Mouse (Mus musculus) frontal cortex, postnatal 10 days (tissue): ENCODE data around the gene Mzf1.

Experiments
- DNase-seq, 2 experiments: peaks; one replicate each; pipeline ENCODE4 v3.0.0; 2022; ENCODE audit warnings: low spot score in 2 of 2, mixed read lengths in 1 of 2

Gene Mzf1

DNA sequence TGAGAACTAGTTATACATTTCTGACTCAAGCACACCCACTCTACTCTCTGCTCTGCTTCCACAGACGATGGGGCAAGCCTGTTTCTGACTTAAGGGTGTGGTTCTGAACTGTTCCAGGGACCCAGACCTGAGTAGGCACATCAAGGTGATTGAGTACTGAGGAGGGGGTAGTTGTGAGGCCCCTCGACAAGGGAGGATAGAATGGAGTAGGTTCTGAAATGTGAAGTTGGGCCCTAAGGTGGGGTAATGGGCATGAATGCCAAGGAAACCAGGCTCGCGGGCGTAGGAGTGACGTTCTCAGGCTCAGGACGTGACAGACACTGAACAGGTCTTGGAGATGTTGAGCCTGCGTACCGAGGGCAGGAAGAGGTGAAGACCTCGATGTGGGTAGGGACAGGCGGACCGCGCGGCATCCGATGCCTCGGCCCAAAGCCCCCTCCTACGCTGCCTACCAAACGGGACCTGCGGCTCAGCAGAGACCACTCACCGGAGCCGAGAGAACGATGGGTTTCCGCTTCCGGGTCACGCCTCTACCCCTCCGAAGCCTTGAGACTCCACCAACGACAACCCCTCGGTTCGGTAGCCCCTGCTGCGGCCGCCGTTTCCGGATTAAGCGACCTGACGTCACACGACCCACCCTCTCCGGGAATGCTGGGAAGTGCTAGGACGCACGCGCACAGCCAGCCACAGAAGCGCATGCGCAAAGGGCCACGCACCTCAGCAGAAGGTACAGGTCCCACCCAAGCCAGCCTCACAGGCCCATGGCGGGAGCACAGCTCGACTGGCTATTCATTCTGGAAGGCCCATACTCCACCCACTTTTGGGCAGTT is 20.2 kb downstream of the Mzf1 start, which contains the start of gene Chmp2a:
Chmp2a (minus strand) TSS at position 660 of the 830 bp plus-strand sequence.
- DNase-seq = peak; percentile 96 to 98

DNA sequence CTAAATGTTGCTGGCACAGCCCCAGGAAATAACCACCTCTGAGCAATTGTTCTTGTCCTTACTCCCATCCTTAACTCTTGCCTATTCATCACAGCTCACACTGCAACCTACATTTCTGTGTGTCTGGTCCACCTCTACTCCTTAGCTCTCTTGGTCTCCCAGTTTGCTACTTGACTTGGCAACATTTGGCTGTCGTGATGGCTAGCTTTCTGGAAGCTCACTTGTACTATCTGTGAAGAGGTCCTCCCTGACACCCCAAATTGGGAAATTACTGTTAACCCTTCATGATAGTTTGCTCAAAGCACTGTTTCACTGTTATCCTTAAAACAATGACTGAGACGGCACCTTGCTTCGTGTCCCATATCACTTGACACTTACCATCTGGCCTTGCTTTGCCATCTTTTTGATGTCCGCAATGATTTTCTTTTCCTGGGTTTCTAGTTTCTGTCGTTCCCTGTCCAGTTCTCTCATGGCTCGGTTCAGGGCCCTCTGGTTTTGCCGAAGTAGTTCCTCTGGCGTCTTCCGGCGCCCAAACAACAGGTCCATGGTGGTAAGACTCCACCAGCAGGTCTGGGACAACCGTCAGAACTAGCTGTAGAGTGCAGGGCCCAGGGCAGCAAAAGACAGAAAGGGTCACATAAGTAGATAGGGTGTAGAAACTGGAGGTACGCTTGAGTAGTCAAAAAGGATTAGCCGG is 21.0 kb downstream of the Mzf1 start:
- DNase-seq = no peak

DNA sequence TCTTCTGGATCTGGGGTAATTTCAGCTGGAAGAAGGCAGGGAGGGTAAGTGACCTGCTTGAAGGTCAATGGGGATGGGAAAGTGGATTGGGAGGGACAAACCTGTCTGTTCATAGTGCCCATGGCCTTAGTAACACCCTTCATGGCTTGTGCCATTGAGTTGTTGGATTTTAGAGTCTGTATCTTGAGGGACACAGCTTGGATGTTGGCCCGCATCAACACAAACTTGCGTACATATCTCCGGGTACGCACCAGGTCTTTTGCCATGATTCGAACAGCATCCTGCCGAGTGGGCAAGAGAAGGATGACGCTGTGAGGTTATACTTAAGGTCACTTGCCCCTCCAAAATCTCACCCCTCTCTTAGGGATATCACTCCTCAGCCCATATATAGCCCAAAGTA is 22.0 kb downstream of the Mzf1 start:
- no peak for DNase-seq

DNA sequence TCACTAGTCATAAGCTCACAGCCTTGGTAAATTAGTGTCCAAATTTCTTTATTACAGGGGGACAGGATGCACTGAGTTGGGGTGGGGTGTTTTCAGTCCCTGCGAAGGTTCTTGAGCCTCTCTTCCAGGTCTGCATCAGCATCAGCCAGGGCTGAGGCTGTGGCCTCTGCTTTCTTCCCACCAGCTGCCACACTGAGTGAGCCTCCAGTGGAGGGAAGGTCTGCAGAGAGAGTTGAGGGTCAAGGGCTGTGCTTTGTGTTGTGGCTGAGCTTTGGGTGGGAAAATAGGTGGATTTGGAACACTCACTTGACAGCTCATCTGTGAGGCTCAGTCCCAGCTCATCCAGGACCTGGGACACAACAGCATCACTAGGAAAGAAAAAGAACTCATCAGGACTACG is 22.6 kb downstream of the Mzf1 start:
- DNase-seq = no peak

DNA sequence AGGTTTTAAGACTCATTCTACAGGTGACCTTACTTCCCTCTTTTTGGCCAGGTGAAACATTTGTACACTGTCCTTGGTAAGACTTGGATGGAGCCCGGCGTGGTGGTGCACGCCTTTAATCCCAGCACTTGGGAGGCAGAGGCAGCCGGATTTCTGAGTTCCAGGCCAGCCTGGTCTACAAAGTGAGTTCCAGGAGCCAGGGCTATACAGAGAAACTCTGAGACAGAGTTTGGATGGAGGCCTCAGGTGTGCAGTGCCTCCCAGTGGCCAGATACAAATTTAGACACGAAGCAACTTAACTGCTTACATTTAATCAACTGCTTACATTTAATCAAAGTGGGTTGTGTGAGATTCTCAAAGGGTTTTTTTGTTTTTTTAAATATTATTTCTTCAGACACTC is 23.5 kb downstream of the Mzf1 start:
- DNase-seq = no peak

DNA sequence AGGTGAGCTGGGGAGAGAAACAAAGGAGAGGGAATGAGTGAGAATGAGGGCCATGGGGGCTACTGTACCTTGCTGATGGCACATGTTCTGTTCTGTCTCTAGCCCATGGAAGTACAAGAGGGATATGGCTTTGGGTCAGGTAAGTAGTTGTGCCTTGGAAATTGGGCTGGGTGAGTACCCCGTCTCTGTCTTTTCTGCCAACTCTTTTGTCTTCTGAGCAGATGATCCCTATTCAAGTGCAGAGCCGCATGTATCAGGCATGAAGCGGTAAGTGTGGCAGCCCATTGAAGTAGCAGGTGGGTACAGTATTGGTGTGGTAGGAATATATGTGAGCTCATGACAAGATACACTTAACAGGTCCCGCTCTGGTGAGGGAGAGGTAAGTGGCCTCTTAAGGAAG is 25.6 kb downstream of the Mzf1 start:
- no peak for DNase-seq

DNA sequence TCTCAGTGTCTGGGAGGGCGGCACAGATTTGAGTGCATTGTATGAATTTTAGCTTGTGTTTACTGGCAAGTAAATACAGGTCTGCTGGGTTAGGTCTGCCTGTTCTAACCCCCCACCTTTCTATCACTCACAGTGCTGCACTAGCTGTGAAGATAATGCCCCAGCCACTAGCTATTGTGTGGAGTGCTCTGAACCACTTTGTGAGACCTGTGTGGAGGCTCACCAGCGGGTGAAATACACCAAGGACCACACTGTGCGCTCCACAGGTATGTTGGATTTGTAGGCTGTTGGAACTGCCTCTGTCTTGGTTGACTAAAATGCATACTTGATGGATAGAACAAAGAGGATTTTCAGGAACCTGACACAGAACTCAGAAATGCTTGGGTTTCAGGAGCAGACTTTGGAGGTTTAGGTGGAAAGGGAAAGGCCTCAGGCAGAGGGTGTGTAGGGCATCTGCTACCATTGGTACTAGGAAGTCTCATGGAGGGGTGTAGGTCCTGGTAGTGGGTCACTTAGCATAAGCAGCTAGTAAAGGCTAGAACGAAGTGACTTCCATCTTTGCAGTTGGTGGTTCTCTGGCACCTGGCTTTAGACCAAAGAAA is 29.0 kb downstream of the Mzf1 start:
- no peak for DNase-seq

DNA sequence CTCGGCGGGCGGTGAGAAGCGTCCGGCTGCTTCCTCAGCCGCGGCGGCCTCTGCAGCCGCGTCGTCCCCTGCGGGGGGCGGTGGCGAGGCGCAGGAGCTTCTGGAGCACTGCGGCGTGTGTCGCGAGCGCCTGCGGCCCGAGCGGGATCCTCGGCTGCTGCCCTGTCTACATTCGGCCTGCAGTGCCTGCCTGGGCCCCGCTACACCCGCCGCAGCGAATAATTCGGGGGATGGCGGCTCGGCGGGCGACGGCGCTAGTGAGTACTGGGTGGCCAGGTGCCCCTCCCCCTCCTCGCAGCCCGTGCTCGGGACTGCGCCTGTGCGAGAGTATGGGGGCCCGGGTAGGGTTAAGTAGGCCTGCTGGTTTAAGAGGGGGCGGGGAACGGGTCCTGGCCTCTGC is 29.8 kb downstream of the Mzf1 start:
- peak; percentile 84 to 86 for DNase-seq

DNA sequence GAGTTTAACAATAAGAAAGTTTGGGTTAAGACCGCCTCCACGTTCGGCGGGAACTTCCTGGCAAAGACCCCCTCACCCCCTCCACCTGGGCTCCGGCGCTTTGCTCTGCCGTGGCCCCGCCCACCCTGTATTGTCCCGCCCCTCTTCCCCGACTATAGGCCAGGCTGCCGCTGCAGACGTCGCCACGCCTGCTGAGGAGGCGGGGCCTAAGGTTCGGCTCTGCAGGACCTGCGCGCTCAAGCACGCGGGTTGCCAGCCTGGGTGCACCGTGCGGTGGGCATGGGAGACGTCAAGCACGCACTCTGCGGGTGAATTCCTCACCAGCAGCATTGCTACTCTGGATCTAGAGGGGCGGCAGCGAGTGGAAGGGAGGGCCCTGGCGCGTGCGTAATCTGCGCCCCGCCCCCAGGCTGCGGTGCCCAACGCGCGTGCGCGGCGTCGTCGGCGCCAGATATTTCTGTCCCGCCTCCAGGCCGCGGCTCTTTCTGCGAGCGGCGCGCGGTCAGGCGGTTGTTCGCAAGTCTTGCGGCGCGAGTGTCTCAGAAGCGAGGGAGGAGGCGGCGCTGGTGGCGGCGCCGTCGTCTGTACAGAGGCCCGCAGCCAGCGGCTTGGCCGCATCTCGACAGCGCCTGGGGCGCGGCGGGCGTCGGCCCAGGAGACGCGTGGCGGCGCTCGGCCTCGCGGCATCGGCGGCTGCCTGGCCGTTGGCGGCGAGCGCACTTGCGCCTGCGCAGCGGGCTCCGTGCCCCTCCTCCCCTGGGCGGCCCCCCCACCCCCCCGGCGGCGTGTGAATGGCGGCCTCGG is 30.4 kb downstream of the Mzf1 start:
- DNase-seq = peak; percentile 95

DNA sequence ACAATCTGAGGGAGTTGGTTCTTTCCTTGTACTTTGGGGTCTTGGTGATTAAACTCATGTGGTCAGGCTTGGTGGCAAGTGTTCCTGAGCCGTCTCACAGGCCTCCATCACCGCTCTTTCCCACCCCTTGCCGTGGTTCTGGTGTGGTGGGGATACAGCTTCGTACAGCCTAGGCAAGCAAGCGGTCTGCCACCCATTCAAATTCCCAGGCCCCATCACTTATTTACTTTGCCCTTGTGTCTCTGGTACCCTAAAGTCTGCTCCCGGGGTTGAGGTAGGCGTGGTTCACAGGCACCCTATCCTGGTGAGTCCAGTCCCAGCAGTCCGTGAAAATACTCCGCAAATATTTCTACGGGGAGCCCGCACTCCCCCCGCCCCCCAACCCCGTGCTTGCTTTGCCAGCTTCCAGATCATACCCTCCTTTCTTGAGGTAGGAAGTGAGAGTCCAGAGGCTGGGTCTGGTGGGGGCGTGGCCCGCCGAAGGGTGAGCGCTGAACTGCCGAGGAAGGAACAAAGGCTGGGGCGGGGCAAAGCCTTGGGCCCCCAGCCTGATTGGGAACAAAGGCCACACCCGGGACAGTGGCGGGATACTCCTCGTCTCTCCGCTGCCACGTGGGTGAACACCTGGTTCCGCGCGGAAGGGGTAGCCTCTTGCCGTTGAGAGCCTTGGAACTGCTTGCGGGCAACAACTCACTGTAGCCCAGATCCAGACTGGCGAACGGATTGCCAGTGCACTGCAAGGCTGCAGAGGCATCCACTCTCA is 31.6 kb downstream of the Mzf1 start:
- no peak for DNase-seq

DNA sequence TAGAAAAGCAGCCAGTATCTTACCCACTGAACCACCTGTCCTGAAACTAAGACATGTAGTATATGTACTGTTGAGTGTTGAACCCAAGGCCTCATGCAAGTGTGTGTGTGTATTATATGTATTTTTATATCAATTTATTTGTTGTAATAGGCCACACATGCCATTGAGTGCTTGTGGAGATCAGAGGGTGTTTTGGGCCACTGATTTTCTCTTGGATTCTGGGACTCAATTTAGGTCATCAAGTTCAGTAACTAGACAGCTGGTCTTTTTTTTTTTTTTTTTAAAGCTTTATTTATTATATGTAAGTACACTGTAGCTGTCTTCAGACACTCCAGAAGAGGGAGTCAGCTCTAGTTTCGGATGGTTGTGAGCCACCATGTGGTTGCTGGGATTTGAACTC is 39.3 kb downstream of the Mzf1 start:
- DNase-seq = no peak

DNA sequence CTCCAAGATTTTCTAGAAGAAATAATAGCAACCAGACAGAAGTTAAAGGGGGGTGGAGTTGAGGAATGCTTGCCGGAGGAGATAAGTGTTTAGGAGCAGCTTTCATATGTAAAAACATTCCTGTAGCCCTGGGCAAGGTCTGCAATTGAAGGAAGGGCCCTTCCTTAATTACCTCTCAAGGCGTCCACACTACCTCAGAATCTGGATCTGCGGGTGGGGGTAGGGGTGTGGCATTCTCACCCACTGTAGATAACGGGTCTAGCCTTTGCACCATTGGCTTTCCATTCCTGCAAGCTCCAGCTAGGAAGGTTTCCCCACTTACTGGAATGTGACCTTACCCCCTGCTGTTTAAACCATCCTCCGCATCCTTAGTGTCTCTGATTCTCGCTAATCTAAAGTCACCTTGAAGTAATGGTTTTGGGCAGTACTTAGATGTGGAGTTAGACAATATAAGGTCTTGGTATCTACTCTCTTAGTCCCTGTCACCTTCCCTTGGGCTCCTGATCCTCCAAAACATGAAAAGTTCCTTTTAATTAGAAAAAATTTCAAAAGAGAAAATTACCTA is 40.2 kb downstream of the Mzf1 start:
- DNase-seq = no peak

DNA sequence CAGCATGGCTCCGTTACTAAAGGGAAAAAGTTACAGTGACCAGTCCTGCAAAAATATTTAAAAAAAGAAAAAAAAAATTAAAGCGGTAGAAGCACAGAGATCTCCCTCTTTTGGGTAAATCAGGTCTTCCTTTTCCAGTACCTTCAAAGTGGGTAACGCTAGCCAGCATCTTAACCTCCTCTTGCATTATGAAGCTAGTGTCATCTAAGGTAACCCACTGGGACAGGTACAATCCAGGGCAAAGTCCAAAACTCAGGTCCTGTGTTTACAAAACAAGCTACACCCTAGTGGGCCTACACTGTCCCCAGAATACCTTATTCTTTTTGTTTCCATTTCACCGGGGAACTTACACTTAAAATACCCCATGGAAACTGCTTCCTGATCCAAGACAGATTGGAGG is 40.9 kb downstream of the Mzf1 start:
- DNase-seq = no peak

DNA sequence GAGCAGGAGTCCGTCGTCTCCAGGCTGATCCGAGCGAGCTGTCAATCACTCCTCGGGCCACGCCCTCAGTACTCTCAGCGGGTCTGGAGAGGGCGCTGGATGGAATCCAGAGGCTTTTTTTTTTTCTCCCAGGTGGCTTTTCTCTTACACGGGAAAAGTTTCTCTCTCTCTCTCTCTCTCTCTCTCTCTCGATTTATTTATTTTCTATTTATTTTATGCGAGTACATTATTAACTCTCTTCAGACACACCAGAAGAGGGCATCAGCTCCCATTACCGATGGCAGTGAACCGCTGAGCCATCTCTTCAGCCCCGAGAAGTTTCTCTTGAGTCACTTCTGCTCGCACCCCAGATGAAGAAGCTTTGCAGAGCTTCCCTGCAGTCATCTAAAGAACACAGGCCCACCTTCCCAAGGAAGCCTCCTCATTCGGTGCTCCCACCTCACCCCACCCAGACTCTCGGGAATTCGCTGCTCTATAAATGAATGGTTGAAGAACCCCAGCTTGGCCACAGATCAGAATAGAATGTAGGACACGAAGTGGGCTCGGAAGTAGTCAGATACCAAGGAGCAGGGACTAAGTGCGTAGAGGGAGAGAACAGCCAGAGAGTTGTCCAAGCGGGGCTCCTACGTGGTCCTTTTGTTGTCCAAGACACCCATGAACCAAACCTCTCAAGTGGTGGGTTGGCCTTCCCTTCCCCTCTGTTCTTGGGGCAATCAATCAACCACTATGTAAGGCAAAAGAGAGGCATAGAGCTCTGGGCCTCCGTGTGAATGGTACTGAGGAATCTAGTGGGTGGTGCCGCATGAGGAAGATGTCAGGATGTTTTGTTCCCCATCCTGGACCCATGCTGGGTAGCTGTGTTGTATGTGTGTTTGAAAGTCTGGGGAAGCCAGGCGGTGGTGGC is 44.3 kb downstream of the Mzf1 start, which contains the start of gene Zbtb45:
Zbtb45 (minus strand) TSS at position 30 of the 904 bp plus-strand sequence.
- peak in 1 of 2 experiments; percentile 15 for DNase-seq

DNA sequence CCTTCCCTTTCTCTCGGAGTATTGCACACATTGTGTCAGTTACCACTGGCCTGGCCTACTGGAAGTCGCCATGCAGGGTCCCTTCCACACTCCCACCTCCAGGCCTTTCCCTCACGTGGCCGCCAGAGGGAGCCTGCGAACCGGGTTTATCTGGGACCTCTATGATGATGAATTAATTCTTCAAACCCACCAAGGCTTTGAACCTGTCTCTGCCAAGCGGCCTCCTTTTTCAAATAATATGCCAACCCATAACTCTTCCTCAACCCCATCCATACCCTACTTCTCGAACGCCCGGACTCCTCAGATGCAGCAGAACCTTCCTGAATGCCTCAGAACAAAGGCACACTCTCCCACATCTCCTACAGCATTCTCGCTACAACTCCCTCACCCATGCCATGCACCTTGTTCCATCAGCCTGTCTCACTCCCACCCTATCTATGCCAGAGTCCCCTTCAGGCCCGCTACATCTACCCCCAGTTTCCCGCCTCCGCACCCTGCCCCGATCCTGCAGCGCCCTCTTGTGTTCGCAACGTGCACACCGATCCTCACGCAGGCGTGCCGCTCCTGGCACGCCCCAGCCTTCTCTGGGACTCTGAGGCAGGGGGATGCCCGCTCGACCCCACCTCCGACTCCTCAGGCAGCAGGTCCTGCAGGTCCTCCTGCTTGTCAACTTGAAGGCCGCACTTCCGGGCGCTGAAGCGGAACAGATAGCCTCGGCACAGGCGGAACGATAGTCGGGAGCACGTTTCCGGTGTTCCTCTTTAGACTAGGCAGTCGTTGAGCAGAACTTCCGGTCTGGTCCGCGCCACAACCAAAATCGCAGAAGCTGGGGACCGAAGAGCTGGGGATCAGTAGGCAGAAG is 45.2 kb downstream of the Mzf1 start:
- DNase-seq = peak; percentile 91 to 92

DNA sequence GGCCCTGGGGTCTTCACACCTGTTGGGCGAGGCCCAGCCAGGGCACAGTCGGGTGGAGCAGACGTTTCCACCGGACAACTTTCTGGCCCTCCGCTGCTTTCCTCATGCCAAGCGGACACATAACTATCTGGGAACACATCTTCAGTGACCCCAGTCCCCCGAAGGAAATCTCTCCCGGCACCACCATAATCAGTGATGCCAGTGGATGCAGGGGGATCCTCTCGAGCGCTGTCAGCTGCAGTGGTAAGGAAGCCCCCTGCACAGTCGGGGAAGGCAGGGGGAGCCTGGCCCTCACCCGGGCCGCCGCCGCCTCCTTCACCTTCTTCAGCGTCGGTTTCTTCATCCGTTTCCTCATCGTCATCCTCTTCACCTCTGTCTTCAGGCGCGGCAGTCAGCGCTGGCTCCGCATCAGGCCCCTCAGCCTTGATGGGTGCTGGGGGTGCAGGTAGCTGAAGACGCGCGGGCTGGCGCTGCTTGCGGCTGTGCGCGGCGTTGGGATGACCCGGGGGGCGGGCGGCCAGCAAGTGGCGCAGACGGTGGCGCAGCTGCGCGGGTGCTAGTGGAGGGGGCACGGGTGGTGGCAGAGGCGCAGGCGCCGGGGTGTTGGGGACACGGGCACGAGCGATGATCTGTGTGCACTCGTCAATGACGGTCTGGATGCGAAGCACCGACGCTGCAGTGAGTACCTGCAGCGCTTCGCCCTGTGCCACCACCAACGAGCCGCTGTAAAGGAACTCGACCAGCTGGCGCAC is 47.0 kb downstream of the Mzf1 start:
- DNase-seq = no peak

DNA sequence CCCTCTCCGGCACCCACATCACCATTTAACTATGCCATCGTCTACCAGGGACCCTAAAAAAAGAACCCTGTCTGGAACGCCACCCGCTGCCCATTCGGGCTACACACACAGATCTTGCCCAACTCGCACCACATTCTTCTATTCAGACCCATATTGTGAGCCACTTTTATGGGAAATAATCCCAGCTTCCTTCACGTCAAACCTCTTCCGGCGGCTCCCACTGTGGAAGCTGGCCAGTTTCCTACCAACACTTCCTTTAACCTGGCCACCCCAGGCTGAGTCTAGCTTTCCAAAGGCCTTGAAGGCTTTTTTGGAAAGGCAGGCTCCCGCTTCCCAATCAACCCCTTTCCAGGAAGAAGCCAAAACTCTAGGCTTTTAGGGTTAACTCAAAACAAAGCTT is 48.0 kb downstream of the Mzf1 start:
- DNase-seq = no peak

DNA sequence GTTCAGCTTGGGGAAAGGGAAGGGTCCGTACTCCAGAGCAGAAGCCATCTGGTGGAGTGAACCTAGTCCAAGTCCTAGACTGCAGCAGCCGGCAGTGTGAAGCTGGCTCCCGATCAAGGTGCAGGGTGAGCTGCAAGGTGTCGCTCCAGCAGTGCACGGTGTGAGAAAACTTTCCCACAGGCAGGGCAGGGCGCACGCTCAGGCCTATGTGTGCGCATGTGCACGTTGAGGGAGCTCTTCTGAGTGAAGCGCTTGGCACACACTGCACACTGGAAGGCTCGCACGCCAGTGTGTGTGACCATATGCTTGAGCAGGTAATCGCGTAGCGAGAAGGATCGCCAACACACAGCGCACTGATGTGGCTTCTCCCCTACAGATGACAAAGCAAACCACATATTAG is 48.6 kb downstream of the Mzf1 start:
- no peak for DNase-seq
